Mouse (Mus musculus) forebrain, embryonic 14.5 days (tissue): ENCODE data around the gene Dtymk. TPM values are rescaled to one million over a fixed set of nuclear protein-coding genes. Genes with fewer than 3 reads are reported as not detected.

Experiments used
- polyA plus RNA-seq: library from polyadenylated mRNA; unstranded; fragments of >200 nt; fragmentation: Nextera tagmentation; extraction: Ambion mirVana; gene quantifications from 2 replicates; pipeline ENCODE4 v1.2.1, GENCODE M21; 2014

Gene Dtymk
- polyA plus RNA-seq, 1 experiment from 2014 or later: 185 TPM

Other genes starting within 250 kb of the Dtymk start
- 354 and 364 TPM in 2 replicates for gene Stk25, start 143.3 kb downstream of the Dtymk start, polyA plus RNA-seq
- gene Bok, start 116.3 kb downstream of the Dtymk start, polyA plus RNA-seq: 83.3 and 87.6 TPM in 2 replicates
- 95.0 and 113 TPM in 2 replicates for gene Atg4b, start 50.4 kb downstream of the Dtymk start, polyA plus RNA-seq
- gene Thap4, start 47.1 kb downstream of the Dtymk start, polyA plus RNA-seq: 38.4 and 44.4 TPM in 2 replicates
- 8.0 and 8.5 TPM in 2 replicates for gene Ing5, start 2.0 kb upstream of the Dtymk start, polyA plus RNA-seq
- 11.0 and 12.7 TPM in 2 replicates for gene D2hgdh, start 23.0 kb upstream of the Dtymk start, polyA plus RNA-seq
- not detected in 2 replicates for gene Gal3st2, start 59.4 kb upstream of the Dtymk start, polyA plus RNA-seq
- gene Gal3st2b, start 116.4 kb upstream of the Dtymk start, polyA plus RNA-seq: not detected in 2 replicates
- gene Gal3st2c, start 188.6 kb upstream of the Dtymk start, polyA plus RNA-seq: not detected in 2 replicates
- gene Neu4, start 218.5 kb upstream of the Dtymk start, polyA plus RNA-seq: not detected in 2 replicates